Mouse (Mus musculus) lung, adult 18-20 months (tissue): ENCODE data around the gene Gm43720.

ENCODE experiments used
- DNase-seq, 2 experiments: peaks; one replicate each; pipeline ENCODE4 v3.0.0; 2022; ENCODE audit warnings: mixed read lengths in 2 of 2

The Gm43720 gene

GRCm38 (mm10) chr5:138279585-138280424 is at the start of gene Gm43720, which contains the start of the genes Gpc2 and Stag3:
Gene Gm43720 (minus strand): TSS chr5:138279958.
Gene Gpc2 (minus strand): TSS chr5:138280005.
Gene Stag3 (plus strand): TSS chr5:138280240.
- DNase-seq: peak; percentile 85 to 87

- DNase-seq: no peak
Observed at GRCm38 (mm10) chr5:138312795-138313194, 33.0 kb upstream of the Gm43720 start.

GRCm38 (mm10) chr5:138299613-138300012 is 19.9 kb upstream of the Gm43720 start:
- no peak for DNase-seq

- DNase-seq: no peak
Observed at GRCm38 (mm10) chr5:138294158-138294557, 14.4 kb upstream of the Gm43720 start.

- no peak for DNase-seq
Observed at GRCm38 (mm10) chr5:138291638-138292037, 11.9 kb upstream of the Gm43720 start.

GRCm38 (mm10) chr5:138287861-138288260 is 8.1 kb upstream of the Gm43720 start:
- DNase-seq: no peak

- no peak for DNase-seq
Observed at GRCm38 (mm10) chr5:138283540-138283939, 3.8 kb upstream of the Gm43720 start.

GRCm38 (mm10) chr5:138281798-138282197 is 2.0 kb upstream of the Gm43720 start:
- DNase-seq: no peak

- no peak for DNase-seq
Observed at GRCm38 (mm10) chr5:138280829-138281228, 1.1 kb upstream of the Gm43720 start.

GRCm38 (mm10) chr5:138280425-138280768 is 639 bp upstream of the Gm43720 start:
- DNase-seq: no peak

GRCm38 (mm10) chr5:138277994-138278393 is 1.8 kb downstream of the Gm43720 start:
- no peak for DNase-seq

GRCm38 (mm10) chr5:138275216-138276050 is 4.3 kb downstream of the Gm43720 start:
- no peak for DNase-seq

- no peak for DNase-seq
Observed at GRCm38 (mm10) chr5:138274186-138274585, 5.6 kb downstream of the Gm43720 start.

- no peak for DNase-seq
Observed at GRCm38 (mm10) chr5:138272409-138272923, 7.3 kb downstream of the Gm43720 start, which contains the start of gene Gal3st4. Gene Gal3st4 (minus strand): TSS chr5:138272840.

- no peak for DNase-seq
Observed at GRCm38 (mm10) chr5:138271232-138271631, 8.5 kb downstream of the Gm43720 start.

- DNase-seq: no peak
Observed at GRCm38 (mm10) chr5:138268980-138269379, 10.8 kb downstream of the Gm43720 start.

- DNase-seq: no peak
Observed at GRCm38 (mm10) chr5:138267114-138267513, 12.6 kb downstream of the Gm43720 start.

GRCm38 (mm10) chr5:138265712-138266111 is 14.0 kb downstream of the Gm43720 start:
- DNase-seq: no peak

- DNase-seq: no peak
Observed at GRCm38 (mm10) chr5:138264207-138264578, 15.6 kb downstream of the Gm43720 start.

- peak; percentile 92 to 94 for DNase-seq
Observed at GRCm38 (mm10) chr5:138263260-138264206, 16.2 kb downstream of the Gm43720 start, which contains the start of gene BC037034. Gene BC037034 (minus strand): TSS chr5:138264033.

GRCm38 (mm10) chr5:138262582-138263240 is 17.0 kb downstream of the Gm43720 start:
- DNase-seq: no peak

GRCm38 (mm10) chr5:138262001-138262400 is 17.8 kb downstream of the Gm43720 start:
- DNase-seq: no peak
